Mouse (Mus musculus) liver, adult 2 months (tissue): Measurements from ENCODE around the gene Epsti1.

Experiments used
- CTCF ChIP-seq: fragments of 200-500 bp; IDR thresholded peaks from 2 replicates; pipeline ENCODE4 v1.5.1; 2011; ENCODE audit warnings: low read depth, low read length, control low read depth
- POLR2A ChIP-seq: fragments of 200-500 bp; IDR thresholded peaks from 2 replicates; pipeline ENCODE4 v1.6.1; 2011; ENCODE audit warnings: low read length, control low read depth; ENCODE audit not compliant: insufficient read depth; ENCODE audit errors: extremely low read depth

DNA sequence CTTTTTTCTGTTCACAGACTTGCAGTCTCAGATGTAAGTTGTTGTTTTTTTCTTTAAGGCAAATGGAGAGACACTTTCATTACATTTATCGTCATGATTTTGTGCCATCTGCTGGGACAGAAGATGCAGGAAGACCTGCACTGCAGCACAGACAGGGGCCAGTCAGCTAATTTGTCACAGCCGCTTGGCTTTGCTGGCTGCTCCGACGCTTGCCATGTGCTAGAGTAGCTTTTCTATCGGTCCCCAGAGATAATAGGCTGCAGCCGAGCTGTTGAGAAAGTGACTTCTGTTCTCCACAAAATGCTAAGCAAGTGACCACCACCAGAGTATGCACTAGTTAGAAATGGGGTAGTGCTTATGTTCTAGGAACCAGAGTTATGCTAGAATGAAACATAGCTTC lies 104.0 kb downstream of the Epsti1 start:
- TF ChIP-seq POLR2A, result no peak
- TF ChIP-seq CTCF, result no peak
